Comparison of ENCODE assay signal across 26 mouse cellular contexts in the genomic region with DNA sequence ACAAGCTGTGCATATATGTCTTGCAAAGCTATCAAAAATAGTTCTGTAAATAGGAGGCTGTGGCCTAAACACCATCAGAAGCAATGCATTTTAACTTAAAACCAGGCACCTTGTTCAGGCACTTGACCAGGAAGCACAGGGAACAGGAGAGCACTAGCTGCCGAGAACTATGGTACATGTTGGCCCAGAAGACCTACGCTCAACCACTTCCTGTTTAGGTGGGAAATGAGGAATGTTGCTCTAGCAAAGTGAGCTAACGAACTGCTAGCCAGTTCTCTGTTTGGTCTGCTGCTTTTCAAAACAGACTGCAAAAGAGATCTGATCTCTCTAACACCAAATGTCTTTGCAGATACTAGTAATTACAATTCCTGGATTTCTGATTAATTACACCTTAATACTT. TPM values are rescaled to one million over a fixed set of nuclear protein-coding genes. Genes with fewer than 3 reads are reported as not detected.
DNase-seq lines count a peak whose midpoint lies in the region; ATAC-seq lines count a peak whose summit lies in the region.
"Had no signal": no experiment of that assay in that cellular context is flagged by ENCODE, and none has a peak within 500 bp of the region (broad histone marks: within the 10 kb centered on the region; RNA-seq: fewer than 3 reads in every experiment).

No protein-coding gene starts in this region.

- H3K27ac ChIP-seq in midbrain, embryonic 11.5 days (ENCODE audit: low read depth, low read length) = no peak overlapping the region
- H3K27ac ChIP-seq: embryonic facial prominence, embryonic 15.5 days; forebrain, embryonic 10.5 days; heart, adult 2 months; hindbrain, embryonic 10.5 days; hindbrain, embryonic 15.5 days had no signal

- no peak overlapping the region for H3K4me2 ChIP-seq in midbrain, embryonic 11.5 days
- H3K4me2 ChIP-seq: embryonic facial prominence, embryonic 15.5 days; heart, embryonic 12.5 days; hindbrain, embryonic 15.5 days had no signal

- no peaks in the 10 kb centered on the region for H3K27me3 ChIP-seq in midbrain, embryonic 11.5 days (ENCODE audit: control insufficient read depth, insufficient read depth, low read length)
- H3K27me3 ChIP-seq: embryonic facial prominence, embryonic 15.5 days; heart, embryonic 12.5 days; hindbrain, embryonic 15.5 days had no signal

- no peak overlapping the region for H3K9ac ChIP-seq in midbrain, embryonic 11.5 days (ENCODE audit: low read length)
- H3K9ac ChIP-seq: embryonic facial prominence, embryonic 15.5 days; heart, embryonic 12.5 days; hindbrain, embryonic 15.5 days had no signal

- H3K36me3 ChIP-seq in midbrain, embryonic 11.5 days (ENCODE audit: control insufficient read depth, insufficient read depth, low read length) = no peaks in the 10 kb centered on the region
- H3K36me3 ChIP-seq: embryonic facial prominence, embryonic 15.5 days; forebrain, embryonic 10.5 days; heart, embryonic 12.5 days; hindbrain, embryonic 10.5 days; hindbrain, embryonic 15.5 days had no signal

- H3K4me3 ChIP-seq in midbrain, embryonic 11.5 days (ENCODE audit: low read depth, low read length) = no peak overlapping the region
- H3K4me3 ChIP-seq: embryonic facial prominence, embryonic 15.5 days; erythroblast, embryonic 14.5 days; forebrain, embryonic 10.5 days; heart, adult 2 months; heart, embryonic 12.5 days; hindbrain, embryonic 10.5 days; hindbrain, embryonic 15.5 days had no signal

- no peaks in the 10 kb centered on the region for H3K4me1 ChIP-seq in midbrain, embryonic 11.5 days (ENCODE audit: control insufficient read depth, insufficient read depth, low read length)
- H3K4me1 ChIP-seq: embryonic facial prominence, embryonic 15.5 days; forebrain, embryonic 10.5 days; heart, embryonic 12.5 days; hindbrain, embryonic 10.5 days; hindbrain, embryonic 15.5 days had no signal

- peak; percentile 35 to 40 for DNase-seq in spleen, postnatal 36 days (ENCODE audit: low spot score in 2 of 2)
- DNase-seq in spleen, postnatal 14 days (ENCODE audit: low spot score in 2 of 2) = no peak
- DNase-seq in 416B (ENCODE audit: low read depth) = peak; percentile 21
- peak; percentile 5 for DNase-seq in T-cell, adult 2 months (ENCODE audit: low spot score)
- DNase-seq in right cerebral cortex, postnatal 36 days (ENCODE audit: low spot score in 2 of 2) = no peak
- no peak for DNase-seq in midbrain, embryonic 11.5 days (ENCODE audit: low spot score, missing footprints)
- no peak for DNase-seq in kidney, postnatal 10 days
- DNase-seq: adrenal gland, adult 2 months; adrenal gland, postnatal 36 days; cerebellum, adult 11 months; cerebellum, adult 8-10 months; cerebellum, postnatal 14 days; embryo, embryonic 11 days; gastrocnemius, postnatal 10 days; heart, adult 2 months had no signal

- WGBS in midbrain, embryonic 11.5 days = 83% methylated on average over 3 of the region's 3 CpGs

- peak; percentile 38 for ATAC-seq in inflammation-experienced regulatory T-cells, adult 6 months
- ATAC-seq in midbrain, embryonic 11.5 days (ENCODE audit: low FRiP score) = no peak
- ATAC-seq: CD4-positive, CD25-positive, alpha-beta regulatory T cell, adult 4 months; forebrain, embryonic 14.5 days had no signal

- no peaks in the 10 kb centered on the region for H3K9me3 ChIP-seq in midbrain, embryonic 11.5 days (ENCODE audit: control insufficient read depth, low read length)
- H3K9me3 ChIP-seq: embryonic facial prominence, embryonic 15.5 days; forebrain, embryonic 10.5 days; heart, embryonic 12.5 days; hindbrain, embryonic 10.5 days; hindbrain, embryonic 15.5 days had no signal

RNA-seq across cellular contexts. Expression of gene Slc9c1, which starts 9.2 kb away (rescaled TPM):
- not detected for polyA plus RNA-seq in inflammation-experienced regulatory T-cells, adult 6 months (2017; shearing (Covaris generic))
- not detected in 2 replicates for polyA plus RNA-seq in midbrain, embryonic 11.5 days (2014; fragmentation: Nextera tagmentation; extraction: Ambion mirVana)
- polyA plus RNA-seq: adrenal gland, adult 2 months; CD4-positive, CD25-positive, alpha-beta regulatory T cell, adult 4 months; embryonic facial prominence, embryonic 11.5 days; embryonic facial prominence, embryonic 15.5 days; erythroblast, embryonic 14.5 days; forebrain, embryonic 10.5 days; forebrain, embryonic 14.5 days; heart, adult 2 months; heart, embryonic 12.5 days; heart, embryonic 16.5 days; hindbrain, embryonic 10.5 days; hindbrain, embryonic 15.5 days had no signal

RNA-seq across cellular contexts. Expression of gene Gm17783, which starts 12.5 kb away (rescaled TPM):
- not detected for polyA plus RNA-seq in inflammation-experienced regulatory T-cells, adult 6 months (2017; shearing (Covaris generic))
- not detected in 2 replicates for polyA plus RNA-seq in midbrain, embryonic 11.5 days (2014; fragmentation: Nextera tagmentation; extraction: Ambion mirVana)
- polyA plus RNA-seq: adrenal gland, adult 2 months; CD4-positive, CD25-positive, alpha-beta regulatory T cell, adult 4 months; embryonic facial prominence, embryonic 11.5 days; embryonic facial prominence, embryonic 15.5 days; erythroblast, embryonic 14.5 days; forebrain, embryonic 10.5 days; forebrain, embryonic 14.5 days; heart, adult 2 months; heart, embryonic 12.5 days; heart, embryonic 16.5 days; hindbrain, embryonic 10.5 days; hindbrain, embryonic 15.5 days had no signal

RNA-seq across cellular contexts. Expression of gene Gm609, which starts 51.6 kb away (rescaled TPM):
- polyA plus RNA-seq in inflammation-experienced regulatory T-cells, adult 6 months (2017; shearing (Covaris generic)) = not detected
- not detected in 2 replicates for polyA plus RNA-seq in midbrain, embryonic 11.5 days (2014; fragmentation: Nextera tagmentation; extraction: Ambion mirVana)
- polyA plus RNA-seq: adrenal gland, adult 2 months; embryonic facial prominence, embryonic 11.5 days; embryonic facial prominence, embryonic 15.5 days; erythroblast, embryonic 14.5 days; forebrain, embryonic 10.5 days; forebrain, embryonic 14.5 days; heart, adult 2 months; heart, embryonic 12.5 days; heart, embryonic 16.5 days; hindbrain, embryonic 10.5 days; hindbrain, embryonic 15.5 days had no signal

Comparison
In these comparisons a context has a peak if more than half of its experiments do, and no peak if none do; other contexts are left out.
1. DNase-seq: peak in spleen, postnatal 36 days (2 of 2), 416B (single experiment) and T-cell, adult 2 months (single experiment); none in spleen, postnatal 14 days (0 of 2), right cerebral cortex, postnatal 36 days (0 of 2), midbrain, embryonic 11.5 days (single experiment) and kidney, postnatal 10 days (single experiment).